Mouse (Mus musculus) liver, embryonic 16.5 days (tissue): Measurements from ENCODE around the gene Epb41l4b. TPM values are rescaled to one million over a fixed set of nuclear protein-coding genes. Genes with fewer than 3 reads are reported as not detected.

ENCODE experiments used
- ATAC-seq: fragments of 200-750 bp; cut with Nextera tagmentation; 2 replicates; pipeline ENCODE4 v1.8.0; 2017; ENCODE audit warnings: low read depth, mild to moderate bottlenecking, moderate number of reproducible peaks, moderate library complexity
- H3K27ac ChIP-seq: fragments of 300-500 bp; sonication (generic); 2 replicates; pipeline ENCODE4 v1.5.1; 2014; ENCODE audit warnings: mild to moderate bottlenecking, low read length
- H3K27me3 ChIP-seq: fragments of 300-500 bp; sonication (generic); 2 replicates; pipeline ENCODE4 v1.6.1; 2014; ENCODE audit warnings: low read depth, low read length, mixed read lengths; ENCODE audit not compliant: control insufficient read depth, insufficient read depth
- H3K36me3 ChIP-seq: fragments of 300-500 bp; sonication (generic); 2 replicates; pipeline ENCODE4 v1.6.1; 2014; ENCODE audit warnings: mild to moderate bottlenecking; ENCODE audit not compliant: control insufficient read depth, insufficient read depth
- H3K4me1 ChIP-seq: fragments of 300-500 bp; sonication (generic); 2 replicates; pipeline ENCODE4 v1.6.1; 2014; ENCODE audit warnings: low read depth, low read length, mixed read lengths; ENCODE audit not compliant: control insufficient read depth
- H3K4me2 ChIP-seq: fragments of 300-500 bp; sonication (generic); 2 replicates; pipeline ENCODE4 v1.6.1; 2014; ENCODE audit warnings: low read depth, low read length, mixed read lengths
- H3K4me3 ChIP-seq: fragments of 300-500 bp; sonication (generic); 2 replicates; pipeline ENCODE4 v1.5.1; 2014; ENCODE audit warnings: low read depth, mild to moderate bottlenecking, low read length
- H3K9ac ChIP-seq: fragments of 300-500 bp; sonication (generic); 2 replicates; pipeline ENCODE4 v1.6.1; 2014; ENCODE audit warnings: low read depth, low read length
- H3K9me3 ChIP-seq: fragments of 300-500 bp; sonication (generic); replicated peaks from 2 replicates; pipeline ENCODE4 v1.6.1; 2016; ENCODE audit warnings: low read length; ENCODE audit not compliant: control insufficient read depth
- WGBS: fragments of 180-500 bp; shearing (Covaris S2); extraction: QIAGEN DNeasy Blood & Tissue Kit; methylation state at CpG from one replicate; pipeline ENCODE4 v1.1.7; 2014; ENCODE audit not compliant: insufficient replicate concordance; 5-methylcytosine and 5-hydroxymethylcytosine counted together
- polyA plus RNA-seq: library from polyadenylated mRNA; unstranded; fragments of >200 nt; fragmentation: Nextera tagmentation; extraction: Ambion mirVana; gene quantifications from 2 replicates; pipeline ENCODE4 v1.2.1, GENCODE M21; 2015

Epb41l4b gene
- polyA plus RNA-seq, 1 experiment from 2014 or later = 2.0 TPM

DNA sequence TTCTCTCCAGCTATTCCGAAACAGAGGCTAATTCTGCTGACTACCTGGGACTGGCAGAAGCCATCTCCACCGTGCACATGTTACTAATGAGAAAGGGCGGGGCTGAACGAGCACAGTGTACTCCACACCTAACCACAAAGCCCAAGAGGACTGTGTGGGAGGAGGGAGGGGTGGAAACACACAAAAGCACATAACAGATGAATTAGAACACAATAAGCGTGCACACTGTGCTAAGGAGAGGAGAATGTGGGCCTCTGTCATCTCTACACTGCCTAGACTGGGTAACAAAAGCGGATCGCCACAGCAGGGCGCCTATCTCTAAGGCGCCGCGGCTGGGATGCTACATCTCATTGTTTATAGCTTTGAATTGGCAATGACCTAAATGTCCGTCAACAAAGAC, 51.9 kb downstream of the Epb41l4b start:
- Histone ChIP-seq H3K4me2 (no peak overlapping the region), H3K27ac (no peak overlapping the region), H3K9ac (no peak overlapping the region), H3K36me3 (no peaks in the 10 kb centered on the region), H3K27me3 (no peaks in the 10 kb centered on the region), H3K4me3 (no peak overlapping the region), H3K9me3 (no peaks in the 10 kb centered on the region), H3K4me1 (no peaks in the 10 kb centered on the region)
- no peak for ATAC-seq
- WGBS = 52% methylated on average over 12 of the region's 12 CpGs

DNA sequence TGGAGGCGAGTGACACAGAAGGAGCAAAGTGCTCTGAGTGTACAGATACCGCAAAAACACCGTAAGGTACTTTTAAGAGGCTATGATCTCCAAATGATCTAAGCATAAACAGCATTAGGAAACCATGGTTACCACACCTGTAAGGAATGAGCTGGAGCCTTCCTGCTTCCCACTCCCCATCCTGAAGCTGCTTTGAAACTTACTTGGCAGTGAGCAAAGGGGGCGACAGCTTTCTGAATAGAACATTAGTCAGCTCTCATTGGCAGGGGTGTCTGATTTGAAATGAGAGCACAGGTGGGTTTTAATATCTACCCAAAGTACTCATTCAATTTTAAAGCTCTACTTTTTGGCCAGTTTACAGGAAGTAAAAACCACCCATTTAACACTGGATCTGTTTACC, 54.9 kb downstream of the Epb41l4b start:
- no peaks in the 10 kb centered on the region for H3K27me3 ChIP-seq
- ATAC-seq = no peak
- H3K4me1 ChIP-seq = no peaks in the 10 kb centered on the region
- H3K9ac ChIP-seq = no peak overlapping the region
- H3K36me3 ChIP-seq = no peaks in the 10 kb centered on the region
- no peak overlapping the region for H3K4me3 ChIP-seq
- no peak overlapping the region for H3K27ac ChIP-seq
- no peaks in the 10 kb centered on the region for H3K9me3 ChIP-seq
- WGBS = 55% methylated on average over 4 of the region's 4 CpGs
- no peak overlapping the region for H3K4me2 ChIP-seq

DNA sequence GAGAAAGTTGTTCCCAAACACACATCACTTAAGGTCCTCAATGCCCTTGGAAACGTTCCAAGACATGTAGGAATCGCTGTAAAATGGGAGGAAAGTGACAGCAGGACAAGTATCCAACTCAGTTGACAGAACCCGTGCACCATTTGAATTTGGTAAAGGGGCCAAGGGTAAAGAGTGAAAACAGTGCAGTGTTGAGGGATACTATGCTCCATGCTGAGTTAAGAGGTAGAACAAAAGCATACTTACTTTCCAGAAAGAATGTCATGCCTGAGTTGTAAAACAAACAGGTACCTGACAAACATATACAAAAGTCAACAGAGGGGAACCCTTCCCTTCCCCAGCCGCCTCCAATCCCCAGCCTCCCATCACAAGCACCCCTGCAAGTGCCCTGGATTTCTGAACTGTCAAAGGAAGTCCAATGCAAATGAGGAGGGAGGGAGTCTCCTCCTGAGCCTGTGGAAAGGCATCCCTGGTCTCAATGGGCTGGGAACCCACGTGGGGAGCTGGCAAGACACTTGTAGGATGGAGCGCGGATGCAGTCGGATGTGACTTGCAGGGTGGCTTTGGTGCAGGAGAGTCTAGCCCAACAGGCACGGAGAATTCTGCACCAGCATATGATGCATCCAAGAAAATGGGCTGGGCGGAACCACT, 57.4 kb downstream of the Epb41l4b start:
- no peak overlapping the region for H3K27ac ChIP-seq
- H3K9ac ChIP-seq = no peak overlapping the region
- H3K4me3 ChIP-seq = no peak overlapping the region
- no peaks in the 10 kb centered on the region for H3K9me3 ChIP-seq
- WGBS = 53% methylated on average over 10 of the region's 10 CpGs
- no peaks in the 10 kb centered on the region for H3K36me3 ChIP-seq
- ATAC-seq = no peak
- H3K4me2 ChIP-seq = no peak overlapping the region
- H3K4me1 ChIP-seq = no peaks in the 10 kb centered on the region
- H3K27me3 ChIP-seq = no peaks in the 10 kb centered on the region

DNA sequence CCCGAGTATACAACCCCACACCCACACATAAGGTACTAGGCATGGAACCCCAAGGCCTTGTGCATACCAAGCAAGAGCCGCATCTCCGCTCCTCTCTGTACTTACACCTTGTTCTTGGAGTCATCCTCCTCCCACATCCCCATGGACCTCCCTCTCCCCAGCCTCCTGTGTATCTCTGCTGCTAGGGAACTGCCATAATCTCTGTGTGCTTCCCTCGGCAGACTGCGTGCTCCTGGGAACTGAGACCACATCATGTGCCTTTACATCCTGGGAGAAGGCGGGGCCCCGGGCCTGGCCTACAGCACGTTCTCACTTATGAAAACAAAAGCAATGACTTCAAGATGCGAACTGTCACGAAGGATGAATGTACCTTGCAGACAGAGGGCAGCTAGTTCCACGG, 59.6 kb downstream of the Epb41l4b start:
- no peak overlapping the region for H3K4me3 ChIP-seq
- no peak for ATAC-seq
- H3K9me3 ChIP-seq = no peaks in the 10 kb centered on the region
- no peak overlapping the region for H3K9ac ChIP-seq
- 64% methylated on average over 11 of the region's 11 CpGs for WGBS
- no peaks in the 10 kb centered on the region for H3K36me3 ChIP-seq
- H3K4me2 ChIP-seq = no peak overlapping the region
- H3K27me3 ChIP-seq = no peaks in the 10 kb centered on the region
- H3K27ac ChIP-seq = no peak overlapping the region
- H3K4me1 ChIP-seq = no peaks in the 10 kb centered on the region

DNA sequence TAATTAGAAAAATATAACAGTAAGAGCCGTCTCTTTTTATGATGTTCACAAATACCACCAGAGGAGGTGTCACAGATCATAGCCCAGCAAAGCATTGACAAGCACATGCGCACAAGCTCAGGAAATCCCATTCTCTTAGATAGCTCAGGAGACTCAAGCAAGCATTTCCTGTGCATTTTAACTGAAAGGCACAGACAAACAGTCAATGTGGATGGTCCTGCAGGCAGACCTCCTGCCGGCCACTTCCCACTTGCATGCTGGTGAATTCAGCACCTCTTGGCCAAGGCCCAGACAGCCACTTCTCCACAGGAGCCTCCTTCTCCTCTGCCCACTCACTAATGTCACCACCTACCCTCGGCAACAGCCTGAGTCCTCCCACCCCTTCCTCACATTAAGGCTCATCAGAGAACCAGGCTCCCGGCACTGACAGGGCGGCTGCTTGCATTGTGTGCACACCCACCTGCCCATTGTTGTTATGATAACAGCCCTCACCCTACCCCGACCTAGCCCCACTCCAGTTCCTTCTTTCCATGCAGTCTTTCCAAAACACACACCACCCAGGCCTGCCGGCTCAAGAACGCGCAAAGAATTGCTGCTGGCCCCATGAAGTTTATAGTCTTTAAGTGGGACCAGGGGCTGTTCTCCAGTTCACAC, 60.3 kb downstream of the Epb41l4b start:
- Histone ChIP-seq H3K9me3 (no peaks in the 10 kb centered on the region), H3K27me3 (no peaks in the 10 kb centered on the region), H3K4me1 (no peaks in the 10 kb centered on the region), H3K9ac (no peak overlapping the region), H3K27ac (no peak overlapping the region), H3K4me2 (no peak overlapping the region), H3K4me3 (no peak overlapping the region), H3K36me3 (no peaks in the 10 kb centered on the region)
- ATAC-seq = no peak
- 28% methylated on average over 10 of the region's 10 CpGs for WGBS

DNA sequence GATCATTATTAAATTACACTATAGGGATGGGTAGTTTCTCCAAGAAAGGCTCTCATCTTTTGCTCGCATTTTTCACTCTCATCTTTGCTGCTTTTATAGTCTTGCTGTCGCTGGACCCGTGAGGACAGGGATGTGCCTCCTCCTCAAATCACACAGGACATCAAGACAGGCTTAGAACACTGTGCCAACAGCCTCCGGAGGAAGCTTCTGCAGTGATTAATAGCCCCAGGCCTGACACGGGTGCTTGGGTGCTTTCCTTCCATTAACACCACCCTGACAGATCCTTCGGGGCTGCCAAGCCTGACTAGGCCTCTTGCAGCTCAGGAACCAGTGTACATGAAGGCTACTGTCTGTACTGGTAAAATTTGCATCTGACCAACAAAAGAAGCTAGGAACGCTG, 61.8 kb downstream of the Epb41l4b start:
- H3K9ac ChIP-seq = no peak overlapping the region
- H3K4me2 ChIP-seq = no peak overlapping the region
- H3K27ac ChIP-seq = no peak overlapping the region
- no peaks in the 10 kb centered on the region for H3K27me3 ChIP-seq
- no peaks in the 10 kb centered on the region for H3K4me1 ChIP-seq
- ATAC-seq = no peak
- 56% methylated on average over 7 of the region's 7 CpGs for WGBS
- H3K4me3 ChIP-seq = no peak overlapping the region
- no peaks in the 10 kb centered on the region for H3K9me3 ChIP-seq
- H3K36me3 ChIP-seq = no peaks in the 10 kb centered on the region

DNA sequence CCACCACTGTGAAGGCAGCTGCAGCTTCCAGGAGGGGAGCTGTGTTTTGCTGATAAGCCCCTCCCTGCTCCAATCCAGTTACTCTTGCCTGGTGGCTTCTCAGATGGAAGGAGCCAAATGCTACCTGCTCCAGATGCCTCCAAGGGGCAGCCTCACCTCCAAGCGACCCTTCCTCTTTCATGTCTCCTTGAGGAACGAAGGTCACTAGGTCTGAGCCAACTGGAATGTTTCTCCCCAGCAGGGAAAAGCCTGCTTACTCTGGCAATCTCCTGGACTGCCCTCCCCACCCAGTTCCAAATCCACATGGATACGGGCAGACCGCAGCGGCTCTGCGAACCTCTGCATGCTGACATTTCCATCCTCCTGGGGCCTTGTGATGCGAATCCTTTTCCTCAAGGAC, 69.4 kb downstream of the Epb41l4b start:
- no peaks in the 10 kb centered on the region for H3K36me3 ChIP-seq
- no peak overlapping the region for H3K4me3 ChIP-seq
- H3K9me3 ChIP-seq = no peaks in the 10 kb centered on the region
- no peak overlapping the region for H3K9ac ChIP-seq
- no peak for ATAC-seq
- H3K4me1 ChIP-seq = peaks cover 2% of the 10 kb centered on the region
- no peak overlapping the region for H3K4me2 ChIP-seq
- WGBS = 67% methylated on average over 7 of the region's 7 CpGs
- H3K27me3 ChIP-seq = no peaks in the 10 kb centered on the region
- no peak overlapping the region for H3K27ac ChIP-seq

DNA sequence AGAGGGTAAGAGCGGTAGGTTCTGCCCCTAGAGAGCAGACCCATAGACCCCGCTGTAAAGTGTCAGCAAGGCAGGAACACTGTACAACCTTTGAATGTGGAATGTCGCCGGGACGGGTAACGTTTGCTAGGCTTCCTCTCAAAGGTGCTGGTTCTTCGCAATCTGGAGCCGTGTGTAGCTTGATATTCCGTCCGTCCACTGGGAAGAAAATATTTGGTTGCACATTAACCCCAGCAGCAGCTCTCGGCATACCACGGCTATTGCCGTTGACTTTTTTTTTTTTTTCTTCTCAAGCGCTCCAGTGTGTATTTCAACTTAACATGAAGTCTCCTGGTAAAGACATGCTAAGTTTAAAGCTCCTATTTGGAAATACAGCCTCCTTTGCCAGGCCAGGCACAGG, 70.1 kb downstream of the Epb41l4b start:
- no peaks in the 10 kb centered on the region for H3K9me3 ChIP-seq
- no peak overlapping the region for H3K4me2 ChIP-seq
- H3K4me1 ChIP-seq = peaks cover 2% of the 10 kb centered on the region
- H3K27ac ChIP-seq = no peak overlapping the region
- ATAC-seq = no peak
- no peaks in the 10 kb centered on the region for H3K27me3 ChIP-seq
- H3K4me3 ChIP-seq = no peak overlapping the region
- WGBS = 72% methylated on average over 14 of the region's 14 CpGs
- H3K9ac ChIP-seq = no peak overlapping the region
- H3K36me3 ChIP-seq = no peaks in the 10 kb centered on the region

DNA sequence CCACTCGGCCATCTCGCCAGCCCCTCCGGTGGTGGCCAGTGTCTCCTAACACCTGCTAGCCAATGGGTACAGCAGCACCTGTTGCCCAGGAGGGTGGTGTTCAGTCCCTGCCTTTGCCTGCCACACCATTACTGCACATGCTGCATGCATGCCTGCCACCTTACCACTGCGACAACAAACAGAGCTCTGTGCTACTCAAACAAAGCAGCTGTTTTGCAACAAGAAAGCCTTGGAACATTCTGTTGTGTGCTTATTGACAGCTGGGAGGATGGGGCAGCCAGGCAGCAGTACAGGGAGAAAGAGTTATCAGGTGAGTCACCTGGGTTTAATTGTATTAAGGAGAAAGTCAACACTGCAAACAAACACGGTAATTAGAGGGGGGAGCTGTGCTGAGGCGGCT, 72.6 kb downstream of the Epb41l4b start:
- H3K27ac ChIP-seq = no peak overlapping the region; the same call in 1 of the 2 replicates
- WGBS = 61% methylated on average over 6 of the region's 6 CpGs
- H3K27me3 ChIP-seq = no peaks in the 10 kb centered on the region
- ATAC-seq = peak; percentile 74
- no peaks in the 10 kb centered on the region for H3K36me3 ChIP-seq
- H3K9me3 ChIP-seq = no peaks in the 10 kb centered on the region
- H3K4me3 ChIP-seq = no peak overlapping the region
- H3K4me1 ChIP-seq = peaks cover 2% of the 10 kb centered on the region
- H3K9ac ChIP-seq = no peak overlapping the region
- H3K4me2 ChIP-seq = no peak overlapping the region
